Mouse (Mus musculus) T-helper 1 cell (primary cell): Measurements from ENCODE around the gene Klhl3.

Experiments used
- in situ Hi-C: fragments of 300-600 bp; cut with MboI, MseI; formaldehyde crosslinking; loops from one replicate; pipeline ENCODE4 v1.15.1; 2025; ENCODE audit warnings: high pct_unique_total_duplicates

Klhl3 gene

DNA sequence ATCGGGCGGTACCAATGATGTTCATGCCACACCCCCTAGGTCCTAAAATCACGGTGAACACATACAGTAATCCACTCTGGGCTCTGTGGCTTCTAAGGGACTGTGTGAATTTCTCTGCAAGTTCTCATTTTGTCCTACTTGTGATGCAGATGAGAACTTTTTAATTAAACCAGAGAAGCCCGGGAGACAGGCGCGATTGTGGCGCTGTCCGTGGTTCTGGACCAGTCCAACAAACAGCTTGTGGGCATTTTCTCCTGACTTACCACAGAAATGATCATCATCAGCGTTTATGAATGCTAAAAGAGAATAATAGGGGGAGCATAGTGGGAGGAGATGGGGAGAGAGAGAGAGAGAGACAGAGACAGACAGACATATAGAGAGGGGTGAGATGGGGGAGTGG, 134.5 kb downstream of the Klhl3 start:
- in situ Hi-C loops = no loop called here

DNA sequence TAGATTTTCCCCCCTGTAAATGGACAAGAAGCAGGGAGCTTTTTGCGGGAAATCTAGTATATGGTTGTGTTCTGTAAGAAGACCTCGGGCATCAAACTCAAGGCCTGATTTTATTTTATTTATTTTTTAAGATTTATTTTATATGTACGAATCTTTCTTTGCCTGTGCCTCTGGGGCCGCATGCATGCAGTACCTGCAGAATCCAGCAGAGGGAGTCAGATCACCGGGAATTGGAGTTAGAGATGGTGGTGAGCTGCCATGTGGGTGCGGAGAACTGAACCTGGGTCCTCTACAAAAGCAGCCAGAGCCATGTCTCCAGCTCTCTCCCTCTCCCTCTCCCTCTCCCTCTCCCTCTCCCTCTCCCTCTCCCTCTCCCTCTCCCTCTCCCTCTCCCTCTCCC, 135.7 kb downstream of the Klhl3 start:
- in situ Hi-C loops = no loop called here

DNA sequence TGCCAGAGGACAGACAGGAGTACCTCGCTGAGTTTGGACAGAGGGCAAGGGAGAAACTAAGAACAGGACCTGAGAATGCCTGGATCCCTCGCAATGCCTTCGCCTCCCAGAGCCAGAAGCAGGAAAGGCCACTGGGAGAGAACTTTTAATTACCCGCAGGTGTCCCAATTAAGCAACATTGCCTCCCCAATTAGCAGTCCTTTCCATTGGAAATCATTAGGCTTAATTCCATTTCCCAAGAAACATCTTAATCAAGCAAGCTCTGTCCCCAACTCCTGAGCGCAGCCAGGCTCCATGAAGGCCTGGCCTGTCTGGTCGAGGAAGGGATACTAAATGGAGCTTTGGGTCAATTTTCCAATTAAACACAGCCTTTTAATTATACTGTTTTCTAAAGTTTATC, 147.7 kb downstream of the Klhl3 start:
- in situ Hi-C loops = no loop called here

DNA sequence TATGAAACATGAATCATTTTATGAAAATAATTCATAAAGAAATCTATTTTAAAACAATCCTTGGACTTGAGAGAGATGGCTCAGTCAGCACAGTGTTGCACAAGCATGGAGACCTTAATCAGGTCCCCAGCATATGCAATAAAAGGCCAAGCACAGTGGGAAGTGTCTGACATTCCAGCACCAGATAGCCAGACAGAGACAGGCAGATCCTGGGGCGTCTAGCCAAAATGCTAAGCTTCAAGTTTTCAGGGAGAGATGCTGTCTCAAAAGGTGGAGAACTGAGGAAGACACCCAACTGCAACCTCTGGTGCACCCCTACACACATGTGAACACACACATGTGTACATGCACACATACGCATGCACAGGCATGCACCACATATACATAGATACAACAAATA, 153.1 kb downstream of the Klhl3 start:
- in situ Hi-C loops = no loop called here

DNA sequence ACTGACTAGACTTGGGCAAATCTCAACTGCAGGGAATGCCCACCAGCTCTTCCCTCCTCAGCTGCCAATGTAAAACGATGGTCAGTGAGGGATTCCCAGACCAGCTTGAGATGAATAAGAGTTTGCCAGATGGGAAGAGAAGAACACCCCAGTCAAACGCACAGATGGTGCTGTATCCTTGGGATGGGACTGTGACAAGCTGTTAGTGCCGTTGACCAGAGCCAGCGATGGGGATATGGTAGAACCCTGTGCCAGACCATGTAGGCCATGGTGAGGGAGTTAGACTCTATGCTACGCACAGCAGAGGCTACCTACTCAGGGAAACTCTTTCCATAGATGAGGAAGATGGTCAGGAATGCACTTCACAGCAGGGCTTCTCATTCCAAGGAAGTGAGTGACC, 153.6 kb downstream of the Klhl3 start:
- in situ Hi-C loops = no loop called here
